Mouse (Mus musculus): Measurements from ENCODE around the gene Erich6.

GRCm38 (mm10) chr3:58683346-58683745 lies 46.3 kb upstream of the Erich6 start:
- TF ChIP-seq CTCF (IDR thresholded peaks at IDR 0.05; ENCODE audit: low read depth): no peak
- TF ChIP-seq EP300 (IDR thresholded peaks at IDR 0.05; ENCODE audit: low read depth): no peak
